Mouse (Mus musculus) retina, postnatal 7 days (tissue): ENCODE results near the gene Tsku.

Experiments used
- DNase-seq: peaks from one replicate; pipeline ENCODE4 v3.0.0-alpha.2; 2012; ENCODE audit warnings: low read depth, low spot score

The Tsku gene

GRCm38 (mm10) chr7:98328311-98328710 lies 32.8 kb downstream of the Tsku start:
- no peak for DNase-seq

GRCm38 (mm10) chr7:98326051-98326450 lies 35.1 kb downstream of the Tsku start:
- no peak for DNase-seq

GRCm38 (mm10) chr7:98324228-98324627 lies 36.9 kb downstream of the Tsku start:
- DNase-seq, result no peak

GRCm38 (mm10) chr7:98323288-98324019 lies 37.7 kb downstream of the Tsku start:
- no peak for DNase-seq

- no peak for DNase-seq
These were observed 38.7 kb downstream of the Tsku start for GRCm38 (mm10) chr7:98322415-98322814.

- no peak for DNase-seq
These were observed 40.0 kb downstream of the Tsku start, which contains the start of gene Acer3 for GRCm38 (mm10) chr7:98321083-98321482. Gene Acer3 (minus strand): TSS chr7:98321208.

- no peak for DNase-seq
These were observed 41.0 kb downstream of the Tsku start for GRCm38 (mm10) chr7:98320006-98320556.

GRCm38 (mm10) chr7:98316568-98316967 lies 44.6 kb downstream of the Tsku start:
- no peak for DNase-seq

- no peak for DNase-seq
These were observed 46.0 kb downstream of the Tsku start for GRCm38 (mm10) chr7:98315087-98315486.

- DNase-seq, result no peak
These were observed 48.8 kb downstream of the Tsku start for GRCm38 (mm10) chr7:98312185-98312920.

- no peak for DNase-seq
These were observed 50.9 kb downstream of the Tsku start for GRCm38 (mm10) chr7:98310266-98310665.

- DNase-seq, result peak; percentile 84
These were observed 51.7 kb downstream of the Tsku start for GRCm38 (mm10) chr7:98309219-98310030.

GRCm38 (mm10) chr7:98308607-98309218 lies 52.4 kb downstream of the Tsku start:
- DNase-seq, result peak; percentile 4

GRCm38 (mm10) chr7:98307921-98308606 lies 53.1 kb downstream of the Tsku start:
- DNase-seq, result no peak

GRCm38 (mm10) chr7:98307411-98307810 lies 53.7 kb downstream of the Tsku start:
- no peak for DNase-seq
